Mouse (Mus musculus) liver, embryonic 12.5 days (tissue): ENCODE data around the gene Col23a1. TPM values are rescaled to one million over a fixed set of nuclear protein-coding genes. Genes with fewer than 3 reads are reported as not detected.

Source experiments
- ATAC-seq: fragments of 200-750 bp; cut with Nextera tagmentation; 2 replicates; pipeline ENCODE4 v1.8.0; 2017; ENCODE audit warnings: moderate number of reproducible peaks, mild to moderate bottlenecking, moderate library complexity
- H3K27ac ChIP-seq: fragments of 300-500 bp; sonication (generic); 2 replicates; pipeline ENCODE4 v1.5.1; 2016; ENCODE audit warnings: mild to moderate bottlenecking
- H3K27me3 ChIP-seq: fragments of 300-500 bp; sonication (generic); replicated peaks from 2 replicates; pipeline ENCODE4 v1.6.1; 2016; ENCODE audit warnings: mild to moderate bottlenecking, moderate library complexity
- H3K36me3 ChIP-seq: fragments of 300-500 bp; sonication (generic); 2 replicates; pipeline ENCODE4 v1.6.1; 2016; ENCODE audit warnings: mild to moderate bottlenecking, moderate library complexity
- H3K4me1 ChIP-seq: fragments of 300-500 bp; sonication (generic); 2 replicates; pipeline ENCODE4 v1.6.1; 2016
- H3K4me2 ChIP-seq: fragments of 300-500 bp; sonication (generic); 2 replicates; pipeline ENCODE4 v1.6.1; 2016; ENCODE audit warnings: mild to moderate bottlenecking, moderate library complexity
- H3K4me3 ChIP-seq: fragments of 300-500 bp; sonication (generic); 2 replicates; pipeline ENCODE4 v1.5.1; 2016; ENCODE audit warnings: mild to moderate bottlenecking, moderate library complexity
- H3K9ac ChIP-seq: fragments of 300-500 bp; sonication (generic); 2 replicates; pipeline ENCODE4 v1.6.1; 2016; ENCODE audit warnings: mild to moderate bottlenecking, moderate library complexity
- H3K9me3 ChIP-seq: fragments of 300-500 bp; sonication (generic); replicated peaks from 2 replicates; pipeline ENCODE4 v1.6.1; 2016; ENCODE audit warnings: mild to moderate bottlenecking, moderate library complexity
- WGBS: fragments of 180-500 bp; shearing (Covaris S2); methylation state at CpG from one replicate; pipeline ENCODE4 v1.1.7; 2016; ENCODE audit not compliant: insufficient replicate concordance; 5-methylcytosine and 5-hydroxymethylcytosine counted together
- polyA plus RNA-seq: library from polyadenylated mRNA; unstranded; fragments of >200 nt; fragmentation: Nextera tagmentation; extraction: Ambion mirVana; gene quantifications from 2 replicates; pipeline ENCODE4 v1.2.1, GENCODE M21; 2016

Col23a1 gene
- polyA plus RNA-seq, 1 experiment from 2014 or later, result 0.79 TPM

GRCm38 (mm10) chr11:51394301-51394865 lies 104.7 kb downstream of the Col23a1 start:
- no peak for ATAC-seq
- H3K27ac ChIP-seq, result no peak overlapping the region
- 76% methylated on average over 9 of the region's 9 CpGs for WGBS

DNA sequence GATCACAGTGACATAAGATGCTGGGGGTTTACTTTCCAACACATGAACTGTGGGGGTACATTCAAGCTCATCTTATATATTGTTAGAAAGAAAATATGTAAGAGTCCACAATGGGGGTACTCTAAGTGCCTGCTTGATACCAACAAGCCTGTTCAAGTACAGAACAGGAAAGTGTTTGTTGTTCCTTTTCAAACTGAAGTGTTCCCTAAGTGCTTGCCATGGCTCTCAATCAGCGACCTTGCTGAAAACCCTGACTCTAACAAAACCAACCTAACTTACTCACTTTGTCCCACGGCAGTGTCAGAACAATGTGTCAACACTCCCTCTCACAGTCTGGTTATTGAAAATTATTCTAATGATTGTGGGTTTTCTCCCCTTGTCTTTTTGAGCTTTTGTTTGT lies 106.7 kb downstream of the Col23a1 start:
- ATAC-seq, result no peak
- H3K36me3 ChIP-seq, result no peaks in the 10 kb centered on the region
- WGBS, result 73% methylated on average over 2 of the region's 2 CpGs
- no peak overlapping the region for H3K4me2 ChIP-seq
- no peaks in the 10 kb centered on the region for H3K9me3 ChIP-seq
- H3K27ac ChIP-seq, result no peak overlapping the region
- H3K4me1 ChIP-seq, result peaks cover 26% of the 10 kb centered on the region
- H3K9ac ChIP-seq, result no peak overlapping the region
- no peak overlapping the region for H3K4me3 ChIP-seq
- peaks cover 7% of the 10 kb centered on the region; the same call in 1 of the 2 replicates for H3K27me3 ChIP-seq

More at GRCm38 (mm10) chr11:51394301-51394865, 104.7 kb downstream of the Col23a1 start:
- peaks cover 6% of the 10 kb centered on the region; the same call in 1 of the 2 replicates for H3K4me1 ChIP-seq
- no peak overlapping the region for H3K9ac ChIP-seq
- no peaks in the 10 kb centered on the region for H3K9me3 ChIP-seq
- H3K4me2 ChIP-seq, result no peak overlapping the region
- peaks cover 16% of the 10 kb centered on the region; the same call in 1 of the 2 replicates for H3K27me3 ChIP-seq
- H3K4me3 ChIP-seq, result no peak overlapping the region
- H3K36me3 ChIP-seq, result no peaks in the 10 kb centered on the region

DNA sequence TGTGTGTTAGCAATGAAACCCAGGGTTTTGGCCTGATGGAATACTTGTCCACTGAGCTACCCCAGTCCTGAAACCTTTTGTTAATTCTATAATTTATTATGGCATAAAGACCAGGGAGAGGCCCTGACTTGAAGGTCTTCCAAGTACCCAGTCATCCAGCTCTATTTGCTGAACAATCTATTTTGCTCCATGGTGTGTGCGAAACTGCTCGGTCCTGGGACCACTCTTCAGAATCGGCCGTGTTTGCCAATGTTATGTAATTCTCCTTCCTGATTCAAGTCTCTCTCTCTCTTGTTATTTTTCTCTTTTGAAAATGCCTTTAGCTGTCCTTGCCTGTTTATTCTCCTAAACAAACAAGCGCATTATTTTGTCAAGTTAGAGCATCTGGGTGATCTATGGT lies 108.4 kb downstream of the Col23a1 start:
- Histone ChIP-seq H3K27ac (no peak overlapping the region), H3K36me3 (no peaks in the 10 kb centered on the region), H3K27me3 (0 out of 2 replicates have a peak, but pooled peaks cover 5% of the 10 kb centered on the region), H3K9ac (no peak overlapping the region), H3K9me3 (no peaks in the 10 kb centered on the region), H3K4me2 (no peak overlapping the region), H3K4me3 (no peak overlapping the region), H3K4me1 (peaks cover 41% of the 10 kb centered on the region)
- WGBS, result 88% methylated on average over 5 of the region's 5 CpGs
- ATAC-seq, result no peak

- Histone ChIP-seq H3K27me3 (0 out of 2 replicates have a peak, but pooled peaks cover 5% of the 10 kb centered on the region), H3K36me3 (no peaks in the 10 kb centered on the region), H3K4me3 (no peak overlapping the region), H3K27ac (peak overlapping the region; percentile 76), H3K4me1 (peaks cover 64% of the 10 kb centered on the region), H3K9ac (0 out of 2 replicates have a peak overlapping the region, but pooled peaks have one; percentile 29), H3K9me3 (no peaks in the 10 kb centered on the region), H3K4me2 (peak overlapping the region; percentile 37)
- ATAC-seq, result peak; percentile 80
- WGBS, result 46% methylated on average over 11 of the region's 11 CpGs
Measured at GRCm38 (mm10) chr11:51400356-51400755, 110.6 kb downstream of the Col23a1 start.

DNA sequence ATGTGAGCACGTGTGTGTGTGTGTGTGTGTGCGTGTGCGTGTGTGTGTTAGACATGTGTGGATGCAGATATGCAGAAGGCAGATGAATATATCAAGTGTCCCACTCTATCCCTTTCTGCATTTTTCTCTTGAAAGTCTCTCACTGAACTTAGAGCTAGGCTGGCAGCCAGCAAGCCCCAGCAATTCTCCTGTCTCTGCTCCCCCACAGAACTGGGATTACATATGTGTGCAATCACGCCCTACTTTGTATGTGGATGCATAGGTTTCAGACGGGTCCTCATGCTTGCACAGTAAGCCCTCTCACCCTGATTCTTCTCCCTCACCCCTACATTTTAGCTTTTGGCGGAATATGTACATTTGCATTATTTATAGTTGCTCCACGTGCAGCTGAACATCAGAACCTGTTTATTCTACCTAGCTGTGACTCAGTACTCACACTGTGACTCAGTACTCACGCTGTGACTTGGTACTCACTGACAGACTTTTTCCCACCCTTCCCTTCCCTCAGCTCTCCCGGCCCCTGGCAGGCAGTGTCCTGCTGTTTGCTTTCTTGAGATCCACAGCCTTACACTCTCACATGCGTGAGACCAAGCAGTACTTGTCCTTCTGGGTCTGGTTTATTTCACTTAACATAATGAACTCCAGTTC lies 111.9 kb downstream of the Col23a1 start:
- no peak overlapping the region for H3K4me2 ChIP-seq
- H3K9ac ChIP-seq, result no peak overlapping the region; the same call in 1 of the 2 replicates
- no peaks in the 10 kb centered on the region for H3K36me3 ChIP-seq
- WGBS, result 76% methylated on average over 10 of the region's 10 CpGs
- 0 out of 2 replicates have a peak, but pooled peaks cover 5% of the 10 kb centered on the region for H3K27me3 ChIP-seq
- peak overlapping the region; percentile 76; the same call in 1 of the 2 replicates for H3K27ac ChIP-seq
- H3K4me1 ChIP-seq, result peaks cover 76% of the 10 kb centered on the region
- H3K4me3 ChIP-seq, result no peak overlapping the region
- no peaks in the 10 kb centered on the region for H3K9me3 ChIP-seq
- ATAC-seq, result no peak

- Histone ChIP-seq H3K36me3 (no peaks in the 10 kb centered on the region), H3K4me1 (peaks cover 83% of the 10 kb centered on the region), H3K9me3 (no peaks in the 10 kb centered on the region), H3K27me3 (no peaks in the 10 kb centered on the region), H3K4me2 (peak overlapping the region; percentile 45), H3K4me3 (no peak overlapping the region), H3K27ac (peak overlapping the region; percentile 89), H3K9ac (peak overlapping the region; percentile 63)
- peak; percentile 87 for ATAC-seq
- 21% methylated on average over 2 of the region's 2 CpGs for WGBS
Measured at GRCm38 (mm10) chr11:51403886-51404285, 114.2 kb downstream of the Col23a1 start.

- WGBS, result 59% methylated on average over 5 of the region's 5 CpGs
- Histone ChIP-seq H3K4me1 (peaks cover 88% of the 10 kb centered on the region), H3K27me3 (no peaks in the 10 kb centered on the region), H3K27ac (peak overlapping the region; percentile 89), H3K9ac (peak overlapping the region; percentile 63), H3K36me3 (no peaks in the 10 kb centered on the region), H3K4me3 (peak overlapping the region; percentile 22; the same call in 1 of the 2 replicates), H3K9me3 (no peaks in the 10 kb centered on the region), H3K4me2 (peak overlapping the region; percentile 62)
- ATAC-seq, result peak; percentile 82
Measured at GRCm38 (mm10) chr11:51404865-51405440, 115.2 kb downstream of the Col23a1 start.

DNA sequence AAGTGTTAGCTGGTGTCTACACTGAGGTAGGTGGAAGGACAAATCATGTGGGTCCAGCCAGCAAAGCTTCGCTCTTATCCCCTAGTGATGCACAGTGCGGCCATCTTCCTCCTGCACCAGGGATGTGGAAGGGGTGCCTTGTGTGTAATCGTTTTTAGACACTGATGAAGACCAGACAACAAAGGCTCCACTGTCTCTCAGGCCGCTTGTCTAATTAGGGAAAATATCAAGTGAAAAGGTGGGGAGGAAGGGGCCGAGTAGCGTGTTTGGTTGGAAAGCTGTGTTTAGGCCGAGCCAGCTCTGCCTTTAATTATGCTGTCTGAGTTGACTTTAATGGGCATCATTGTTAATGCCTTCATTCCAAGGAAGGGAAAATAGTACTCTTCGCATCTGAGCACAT lies 116.8 kb downstream of the Col23a1 start:
- Histone ChIP-seq H3K9ac (no peak overlapping the region), H3K4me1 (peaks cover 72% of the 10 kb centered on the region)
- 80% methylated on average over 8 of the region's 8 CpGs for WGBS

DNA sequence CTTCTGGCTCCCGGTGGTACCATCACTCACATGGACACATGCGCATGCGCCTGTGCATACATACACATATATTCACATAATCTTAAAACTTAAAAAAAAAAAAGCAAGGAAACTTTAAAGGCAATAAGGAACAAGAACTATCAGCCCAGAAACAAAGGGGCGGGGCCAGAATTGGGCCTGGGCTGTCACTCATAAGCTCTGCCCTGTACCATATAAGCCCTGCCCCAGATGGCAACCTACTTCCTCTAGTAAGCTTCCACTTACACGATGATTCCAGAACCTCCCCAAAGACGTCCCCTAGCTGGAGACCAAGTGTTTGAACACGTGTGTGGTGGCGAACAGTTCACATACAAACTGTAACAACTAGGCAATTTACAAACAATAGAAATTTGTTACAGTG lies 117.6 kb downstream of the Col23a1 start:
- Histone ChIP-seq H3K9me3 (no peaks in the 10 kb centered on the region), H3K4me2 (no peak overlapping the region), H3K27ac (peak overlapping the region; percentile 51; the same call in 1 of the 2 replicates), H3K4me3 (no peak overlapping the region), H3K4me1 (peaks cover 64% of the 10 kb centered on the region), H3K36me3 (no peaks in the 10 kb centered on the region), H3K9ac (no peak overlapping the region), H3K27me3 (no peaks in the 10 kb centered on the region)
- WGBS, result 66% methylated on average over 8 of the region's 8 CpGs
- no peak for ATAC-seq

More for the DNA sequence above, 116.8 kb downstream of the Col23a1 start:
- H3K4me2 ChIP-seq, result no peak overlapping the region
- no peaks in the 10 kb centered on the region for H3K27me3 ChIP-seq
- H3K27ac ChIP-seq, result peak overlapping the region; percentile 51
- H3K9me3 ChIP-seq, result no peaks in the 10 kb centered on the region
- H3K4me3 ChIP-seq, result no peak overlapping the region
- no peak for ATAC-seq
- no peaks in the 10 kb centered on the region for H3K36me3 ChIP-seq

DNA sequence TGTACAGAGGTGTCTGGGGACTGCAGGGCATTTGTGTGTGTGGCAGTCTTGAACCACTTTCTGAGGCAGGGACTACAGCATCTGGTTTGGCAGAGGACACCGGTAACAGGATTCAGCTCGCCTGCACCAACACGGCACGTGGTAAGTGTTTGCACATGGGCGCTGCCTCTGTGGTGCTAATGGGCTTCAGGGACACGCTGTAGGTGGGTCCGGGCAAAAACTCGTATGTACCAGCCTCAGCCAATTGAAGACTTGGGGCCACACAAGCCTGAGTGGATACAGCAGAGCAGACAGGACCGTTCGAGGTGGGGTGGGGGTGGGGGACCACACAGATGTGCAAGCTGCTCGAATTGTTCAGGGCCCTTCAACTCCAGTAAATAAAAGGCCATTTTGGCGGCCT lies 121.1 kb downstream of the Col23a1 start:
- Histone ChIP-seq H3K9me3 (no peaks in the 10 kb centered on the region), H3K4me1 (peaks cover 49% of the 10 kb centered on the region), H3K27me3 (0 out of 2 replicates have a peak, but pooled peaks cover 4% of the 10 kb centered on the region), H3K4me2 (no peak overlapping the region), H3K9ac (no peak overlapping the region), H3K36me3 (no peaks in the 10 kb centered on the region), H3K4me3 (no peak overlapping the region), H3K27ac (no peak overlapping the region)
- whole genome bisulfite sequencing, result 87% methylated on average over 12 of the region's 12 CpGs
- ATAC-seq, result no peak

GRCm38 (mm10) chr11:51414520-51414919 lies 124.8 kb downstream of the Col23a1 start:
- peak overlapping the region; percentile 64; the same call in 1 of the 2 replicates for H3K27ac ChIP-seq
- H3K4me2 ChIP-seq, result 0 out of 2 replicates have a peak overlapping the region, but pooled peaks have one; percentile 29
- H3K4me3 ChIP-seq, result no peak overlapping the region
- WGBS, result 81% methylated on average over 7 of the region's 7 CpGs
- no peaks in the 10 kb centered on the region for H3K36me3 ChIP-seq
- H3K9ac ChIP-seq, result no peak overlapping the region
- 0 out of 2 replicates have a peak, but pooled peaks cover 11% of the 10 kb centered on the region for H3K27me3 ChIP-seq
- no peak for ATAC-seq
- no peaks in the 10 kb centered on the region for H3K9me3 ChIP-seq
- peaks cover 59% of the 10 kb centered on the region for H3K4me1 ChIP-seq
